Mouse (Mus musculus): ENCODE data around the gene Cpt2.

DNA sequence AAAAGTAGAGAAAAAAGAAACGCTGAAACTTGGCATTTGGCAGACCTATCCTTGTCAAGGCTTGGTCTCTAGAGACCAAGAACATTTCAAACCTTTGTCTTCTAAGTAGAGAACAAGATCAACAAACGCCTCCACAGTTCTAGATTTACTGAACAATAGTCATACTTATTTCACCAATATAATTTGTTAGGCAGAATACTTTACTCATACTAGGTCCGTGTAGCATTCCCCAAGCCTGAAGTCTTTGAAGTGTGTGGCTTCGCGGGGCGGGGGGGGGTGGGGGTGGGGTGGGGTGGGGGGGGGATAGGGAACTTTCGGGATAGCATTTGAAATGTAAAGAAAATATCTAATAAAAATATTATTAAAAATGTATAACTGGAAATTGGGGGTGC is 389 bp upstream of the Cpt2 start:
- no peak for TF ChIP-seq HCFC1 (IDR thresholded peaks at IDR 0.05; ENCODE audit: borderline replicate concordance, insufficient read depth, low read length)
- no peak for TF ChIP-seq ZNF384 (IDR thresholded peaks at IDR 0.05; ENCODE audit: low read depth, low read length)
- TF ChIP-seq ZC3H11A (IDR thresholded peaks at IDR 0.05; ENCODE audit: borderline replicate concordance, low read depth, low read length), result no peak
- no peak for TF ChIP-seq MAFK (IDR thresholded peaks at IDR 0.05; ENCODE audit: insufficient read depth, low read depth, low read length)
